Mouse (Mus musculus) heart, adult 11 months (tissue): ENCODE data around the gene Cdkal1.

ENCODE experiments used
- DNase-seq: peaks from one replicate; pipeline ENCODE4 v3.0.0; 2022

The Cdkal1 gene

GRCm38 (mm10) chr13:29162867-29163514 lies 692.5 kb downstream of the Cdkal1 start:
- DNase-seq: peak; percentile 81

- peak; percentile 90 for DNase-seq
Measured at GRCm38 (mm10) chr13:29162444-29162843, 693.0 kb downstream of the Cdkal1 start.

- DNase-seq: peak; percentile 42
Measured at GRCm38 (mm10) chr13:29161436-29161835, 694.0 kb downstream of the Cdkal1 start.

- DNase-seq: peak; percentile 40
Measured at GRCm38 (mm10) chr13:29156703-29157102, 698.8 kb downstream of the Cdkal1 start.

DNA sequence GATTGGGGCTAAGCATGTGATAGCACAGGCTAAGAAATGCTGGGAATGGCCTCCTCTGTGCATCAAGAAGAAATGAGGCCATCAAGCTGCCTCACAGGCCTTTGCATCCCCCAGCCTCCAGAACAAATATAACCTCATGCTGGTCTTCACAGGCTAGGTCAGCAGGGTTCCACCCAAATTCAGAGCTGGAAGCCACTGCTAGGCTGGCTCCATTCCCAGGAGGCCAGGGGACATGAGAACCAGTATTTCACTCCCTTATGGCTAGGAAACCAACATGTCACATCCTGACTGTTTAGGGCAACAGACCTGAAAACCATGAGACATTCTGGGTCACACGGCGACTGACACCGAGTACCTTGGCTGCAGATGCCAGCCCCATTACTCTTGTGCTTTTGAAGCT lies 700.2 kb downstream of the Cdkal1 start:
- peak; percentile 35 for DNase-seq

- peak; percentile 58 for DNase-seq
Measured at GRCm38 (mm10) chr13:29150120-29150519, 705.4 kb downstream of the Cdkal1 start.

DNA sequence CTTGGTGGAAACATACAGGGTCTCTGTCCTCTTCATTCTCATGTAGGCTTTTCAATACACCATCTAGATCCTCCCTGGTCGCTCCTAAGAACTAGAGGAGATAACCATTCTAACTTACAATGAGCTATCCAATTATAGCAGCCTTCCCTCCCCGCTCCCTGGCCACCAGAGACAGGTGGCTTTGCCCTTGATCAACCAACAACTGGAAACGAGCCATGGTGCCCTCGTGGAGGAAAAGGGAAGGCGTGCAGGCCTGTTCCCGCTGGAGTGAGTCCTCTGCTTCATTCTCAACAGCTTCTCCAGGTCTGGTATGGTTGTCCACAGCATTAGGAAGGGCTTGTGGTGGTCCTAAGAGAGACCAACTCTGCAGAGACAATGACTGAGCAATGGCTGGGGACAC lies 706.1 kb downstream of the Cdkal1 start:
- DNase-seq: peak; percentile 82

GRCm38 (mm10) chr13:29148616-29149015 lies 706.9 kb downstream of the Cdkal1 start:
- DNase-seq: peak; percentile 70
